Mouse (Mus musculus) thymus, adult 2 months (tissue): ENCODE measurements at regions not wholly inside any gene's neighbourhood (a gene's known extent, or its start where the extent isn't known, plus 50 kb on each side); places are given as distances from the start of the nearest gene placed in this dataset.

Source experiments
- CTCF ChIP-seq: fragments of 200-500 bp; IDR thresholded peaks from 2 replicates; pipeline ENCODE4 v1.5.1; 2012; ENCODE audit warnings: mild to moderate bottlenecking, control low read depth, low read length, moderate library complexity, borderline replicate concordance; ENCODE audit not compliant: control insufficient read depth, poor library complexity, insufficient read depth; ENCODE audit errors: extremely low read depth
- POLR2A ChIP-seq: fragments of 200-500 bp; IDR thresholded peaks from 2 replicates; pipeline ENCODE4 v1.6.1; 2012; ENCODE audit warnings: mild to moderate bottlenecking, low read length, control low read depth, moderate library complexity; ENCODE audit not compliant: control insufficient read depth, poor library complexity, insufficient read depth; ENCODE audit errors: extremely low read depth

- TF ChIP-seq CTCF (no peak), POLR2A (no peak)
Measured at GRCm38 (mm10) chr17:87532762-87533161, 86.0 kb upstream of the Calm2 start.
